Mouse (Mus musculus) left cerebral cortex, adult 8-10 months (tissue): ENCODE results near the gene Ccdc127. TPM values are rescaled to one million over a fixed set of nuclear protein-coding genes. Genes with fewer than 3 reads are reported as not detected.

Source experiments
- DNase-seq, 2 experiments: peaks; one replicate each; pipeline ENCODE4 v3.0.0; 2022; ENCODE audit warnings: low spot score in 2 of 2
- microRNA-seq, 2 experiments: library from miRNA; unstranded; fragments of <30 nt; microRNA quantifications; one replicate each; pipeline ENCODE4 v1.2.0; 2022
- total RNA-seq, 4 experiments: library from RNA; stranded (reverse); gene quantifications; 2 replicates each; pipeline ENCODE4 v1.2.4; 2022

Gene Ccdc127
- total RNA-seq, 4 experiments from 2014 or later: 78.1 to 94.3 (median 82.4) TPM

DNA sequence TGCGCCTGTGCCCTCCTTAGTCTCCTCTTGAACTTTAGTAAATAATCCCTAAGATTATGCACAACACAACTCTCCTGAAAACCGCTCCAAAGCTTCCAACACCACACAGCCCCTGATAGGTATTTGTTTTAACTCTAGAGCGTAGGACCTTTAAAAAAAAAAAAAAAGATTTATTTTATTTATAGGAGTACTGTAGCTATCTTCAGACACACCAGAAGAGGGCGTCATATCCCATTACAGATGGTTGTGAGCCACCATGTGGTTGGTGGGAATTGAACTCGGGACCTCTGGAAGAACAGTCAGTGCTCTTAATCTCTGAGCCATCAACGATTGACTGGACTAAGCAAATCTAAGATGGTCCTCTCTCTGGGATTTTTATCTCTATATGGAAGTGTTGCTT lies 39.6 kb downstream of the Ccdc127 start:
- DNase-seq: no peak

DNA sequence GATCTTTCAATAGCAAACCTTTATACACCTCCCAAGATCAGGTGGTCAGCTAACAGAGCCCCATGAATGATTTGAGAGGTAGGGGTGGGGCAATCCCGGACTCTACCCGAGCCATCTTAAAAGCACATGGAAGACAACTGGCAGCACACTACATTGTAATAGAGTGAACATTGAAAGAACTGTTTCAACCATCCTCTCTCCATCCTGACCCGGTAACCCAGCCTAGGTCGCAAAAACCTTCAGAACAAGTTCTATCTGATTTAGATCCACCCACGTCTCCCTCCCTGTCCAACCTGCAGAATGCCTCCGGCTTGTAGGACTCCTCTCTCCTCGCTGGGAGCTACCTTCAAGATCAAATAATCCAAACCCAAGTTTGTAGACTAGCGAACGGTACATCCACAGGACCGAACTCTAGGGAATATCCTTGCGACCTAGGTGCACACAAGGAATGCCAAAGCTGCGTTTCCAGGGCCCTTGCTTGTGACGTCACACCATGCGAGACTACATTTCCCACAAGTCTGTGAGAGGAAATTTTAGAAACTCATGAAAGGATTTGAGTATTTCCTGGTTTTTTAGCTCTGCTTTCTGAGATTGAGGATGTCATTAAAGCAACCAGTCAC lies 40.4 kb downstream of the Ccdc127 start, which contains the start of gene Zfp72:
Gene Zfp72, minus strand, starts transcription at position 466 of the 620 bp plus-strand sequence.
- DNase-seq: peak; percentile 48 to 63

DNA sequence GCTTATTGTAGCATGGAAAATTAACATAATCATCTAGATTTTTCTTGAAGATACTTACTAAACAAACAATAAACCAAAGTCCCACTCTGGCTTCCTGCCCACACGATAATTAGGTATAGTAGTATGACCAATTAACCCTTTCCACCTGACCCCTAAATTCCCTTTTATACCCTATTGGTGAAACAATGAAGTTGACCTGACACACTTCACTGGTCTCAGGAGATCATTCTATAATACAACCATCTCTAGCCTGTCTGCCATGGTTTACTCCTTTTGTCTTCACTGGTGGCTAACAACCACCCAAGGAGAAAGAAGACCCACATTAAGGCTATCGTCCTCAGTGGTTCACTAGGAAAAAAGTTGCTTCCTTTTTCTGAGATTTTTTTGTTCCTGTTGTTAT lies 41.0 kb downstream of the Ccdc127 start:
- DNase-seq: no peak

GRCm38 (mm10) chr13:74399298-74399839 lies 49.3 kb downstream of the Ccdc127 start, which contains the start of gene Ftl1-ps1:
TSS of gene Ftl1-ps1 (plus strand) at chr13:74399694.
- no peak for DNase-seq

Small RNA genes lying within 50 kb of the gene (microRNA-seq; reads per million reads assigned to microRNA genes)
- gene Mir692-3: 0 reads per million in 2 experiments

Other genes starting within 250 kb of the Ccdc127 start
- 1 to 10 TPM; 2.0 to 2.7 (median 2.4) TPM for gene Slc9a3, start 228.9 kb upstream of the Ccdc127 start, total RNA-seq
- gene Exoc3, start 141.6 kb upstream of the Ccdc127 start, total RNA-seq: 10 to 100 TPM; 76.1 to 77.0 (median 76.6) TPM
- gene Ahrr, start 58.0 kb upstream of the Ccdc127 start, total RNA-seq: 1 to 10 TPM in 3 of 4 experiments, under 1 TPM in 1; 0.85 to 2.0 (median 1.2) TPM
- 10 to 100 TPM; 80.1 to 87.1 (median 82.4) TPM for gene Pdcd6, start 32.7 kb upstream of the Ccdc127 start, total RNA-seq
- gene Sdha, start within 50 bp of the Ccdc127 start, total RNA-seq: 100 to 1,000 TPM; 345 to 381 (median 357) TPM
- under 1 TPM; 0.11 to 0.35 (median 0.19) TPM for gene Lrrc14b, start 13.7 kb downstream of the Ccdc127 start, total RNA-seq
- 1 to 10 TPM; 4.1 to 6.2 (median 4.8) TPM for gene Zfp72, start 40.5 kb downstream of the Ccdc127 start, total RNA-seq
- gene Ftl1-ps1, start 49.4 kb downstream of the Ccdc127 start, total RNA-seq: 100 to 1,000 TPM; 153 to 247 (median 197) TPM
- 1 to 10 TPM; 7.9 to 8.5 (median 8.2) TPM for gene Zfp825, start 143.7 kb downstream of the Ccdc127 start, total RNA-seq